Comparison of ENCODE assay signal across 8 mouse cellular contexts in genomic region chr19:12501370-12502347, GRCm38 (mm10). TPM values are rescaled to one million over a fixed set of nuclear protein-coding genes. Genes with fewer than 3 reads are reported as not detected.
DNase-seq lines count a peak whose midpoint lies in the region; ATAC-seq lines count a peak whose summit lies in the region.

Gene Dtx4 (minus strand): TSS chr19:12501454.

- peak within 1 kb of the TSS; percentile 82 for H3K4me3 ChIP-seq in intestine, embryonic 14.5 days (ENCODE audit: low read depth, low read length)

- H3K4me1 ChIP-seq in intestine, embryonic 14.5 days (replicated peaks; ENCODE audit: control insufficient read depth, insufficient read depth, low read length): peaks cover 19% of the 10 kb centered on the region; the same call in 1 of the 2 replicates

- peak; percentile 92 to 99 for DNase-seq in adrenal gland, adult (ENCODE audit: inconsistent age in 2 of 2, low spot score in 1 of 2)
- DNase-seq in embryo, embryonic 10.5 days (ENCODE audit: low spot score): peak; percentile 100
- peak; percentile 83 for DNase-seq in gastrocnemius, postnatal 25 days
- DNase-seq in intestine, embryonic 14.5 days (ENCODE audit: low spot score): peak; percentile 96
- peak; percentile 93 to 96 for DNase-seq in left cerebral cortex, postnatal 14 days (ENCODE audit: low spot score in 2 of 2)
- peak; percentile 96 for DNase-seq in mesoderm, embryonic 11.5 days (ENCODE audit: low read depth, low spot score)
- peak; percentile 90 to 92 for DNase-seq in right cerebral cortex, postnatal 36 days (ENCODE audit: low spot score in 2 of 2)
- peak; percentile 90 for DNase-seq in yolk sac, embryonic 10.5 days (ENCODE audit: low spot score)

- intact Hi-C loops in left cerebral cortex, postnatal 14 days (cut with DNase I): loop anchor here (5.0 kb wide), 3 partner anchors 34 to 489 kb away; no protein-coding TSS in a partner anchor

- no peaks in the 10 kb centered on the region for H3K9me3 ChIP-seq in intestine, embryonic 14.5 days (ENCODE audit: control insufficient read depth, low read length)

- WGBS in intestine, embryonic 14.5 days: under 1% methylated on average over 71 of the region's 80 CpGs

- H3K36me3 ChIP-seq in intestine, embryonic 14.5 days (ENCODE audit: control insufficient read depth, insufficient read depth, low read length): peaks cover 11% of the 10 kb centered on the region; the same call in 1 of the 2 replicates

- peak within 1 kb of the TSS; percentile 94 for H3K27ac ChIP-seq in intestine, embryonic 14.5 days (ENCODE audit: low read depth)

- peak; percentile 93 for ATAC-seq in intestine, embryonic 14.5 days (replicated peaks; ENCODE audit: low FRiP score, low TSS enrichment, low read depth)

- peak within 1 kb of the TSS; percentile 93 for H3K9ac ChIP-seq in intestine, embryonic 14.5 days (ENCODE audit: low read length)

- no peaks in the 10 kb centered on the region for H3K27me3 ChIP-seq in intestine, embryonic 14.5 days (replicated peaks; ENCODE audit: control insufficient read depth, insufficient read depth, low read length)

- peak within 1 kb of the TSS; percentile 67 for H3K4me2 ChIP-seq in intestine, embryonic 14.5 days (ENCODE audit: low read length)

RNA-seq across cellular contexts. Expression of gene Dtx4, which starts in this region (rescaled TPM):
- total RNA-seq in gastrocnemius, postnatal 25 days (2021): 1 to 10 TPM; 6.2 to 6.7 TPM
- 27.4 and 28.8 TPM in 2 replicates for polyA plus RNA-seq in intestine, embryonic 14.5 days (2014; fragmentation: Nextera tagmentation; extraction: Ambion mirVana)
- total RNA-seq in left cerebral cortex, postnatal 14 days (2021): 10 to 100 TPM; 46.5 to 52.1 TPM

Comparison
In these comparisons a context has a peak if more than half of its experiments do, and no peak if none do; other contexts are left out.
1. Peak in every context shown above with its lines: DNase-seq, ATAC-seq, H3K4me3 ChIP-seq and H3K27ac ChIP-seq.
2. RNA of gene Dtx4 (total RNA-seq): 46.5 to 52.1 TPM in left cerebral cortex, postnatal 14 days; 6.2 to 6.7 TPM in gastrocnemius, postnatal 25 days; every median in the first group is over 4 times any median in the second.